Mouse (Mus musculus): Measurements from ENCODE around the gene Supt4a.

The Supt4a gene

DNA sequence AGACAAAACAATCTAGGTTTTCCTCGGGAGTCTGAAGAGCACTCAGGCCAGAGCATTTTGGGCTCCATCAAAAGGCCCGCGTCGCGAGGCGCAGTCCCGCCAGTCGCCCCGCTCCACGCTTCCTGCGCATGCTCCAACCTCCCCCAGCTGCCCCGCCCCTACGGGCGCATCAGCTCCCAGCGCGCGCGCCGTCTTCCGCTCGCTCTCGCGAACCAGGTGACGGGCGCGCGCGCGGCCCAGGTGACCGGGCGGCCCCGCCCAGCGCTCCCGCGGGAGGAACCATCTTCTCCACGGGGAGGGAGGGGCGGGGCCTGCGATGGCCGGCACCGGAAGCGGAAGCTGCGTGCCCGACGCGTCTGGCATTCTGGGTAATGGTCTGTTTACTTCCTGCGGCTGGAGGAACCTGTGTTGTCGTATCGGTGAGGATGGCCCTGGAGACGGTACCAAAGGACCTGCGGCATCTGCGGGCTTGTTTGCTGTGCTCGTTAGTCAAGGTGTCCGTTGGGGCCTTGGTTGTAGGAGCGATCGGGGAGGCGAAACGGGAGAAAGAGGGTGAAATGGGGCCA lies at the start of gene Supt4a:
Gene Supt4a, plus strand, starts transcription at position 378 of the 566 bp plus-strand sequence.
- DNase-seq, result peak; percentile 100

- no peak for DNase-seq
Observed at GRCm38 (mm10) chr11:87688478-87689203, 48.7 kb upstream of the Supt4a start.

- DNase-seq, result peak; percentile 39
Observed at GRCm38 (mm10) chr11:87689402-87689808, 47.9 kb upstream of the Supt4a start.

DNA sequence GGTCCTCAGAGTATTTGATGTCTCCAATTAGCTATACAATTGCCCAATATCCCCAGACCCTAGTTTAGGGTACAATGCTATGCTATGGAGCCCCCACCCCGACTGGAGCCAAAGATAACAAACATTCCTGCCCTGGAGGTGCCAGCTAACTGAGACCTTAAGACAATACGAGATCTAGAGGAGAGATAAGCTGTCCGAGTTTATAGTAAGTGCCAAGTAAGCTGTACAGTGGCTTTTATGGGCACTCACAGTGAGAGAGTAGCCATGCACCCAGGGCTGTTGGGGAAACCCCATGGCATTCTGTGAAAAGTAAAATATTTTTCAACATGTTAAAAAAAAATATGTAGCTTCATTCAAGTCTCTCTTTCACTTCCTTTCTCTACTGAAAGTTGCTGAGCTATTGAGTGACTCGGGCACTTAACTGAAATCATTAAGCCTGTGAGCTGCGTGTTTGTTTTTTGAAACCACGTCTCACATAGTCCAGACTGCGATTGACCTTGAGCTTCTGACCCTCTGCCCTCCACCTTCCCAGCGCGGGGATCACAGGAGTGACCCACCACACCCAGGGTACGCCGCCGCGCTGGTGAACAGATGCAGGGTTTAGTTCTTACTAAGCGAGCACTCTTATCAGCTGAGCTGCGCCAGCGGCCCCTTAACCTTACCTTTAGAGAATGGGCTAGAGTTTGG lies 47.2 kb upstream of the Supt4a start:
- DNase-seq, result no peak

DNA sequence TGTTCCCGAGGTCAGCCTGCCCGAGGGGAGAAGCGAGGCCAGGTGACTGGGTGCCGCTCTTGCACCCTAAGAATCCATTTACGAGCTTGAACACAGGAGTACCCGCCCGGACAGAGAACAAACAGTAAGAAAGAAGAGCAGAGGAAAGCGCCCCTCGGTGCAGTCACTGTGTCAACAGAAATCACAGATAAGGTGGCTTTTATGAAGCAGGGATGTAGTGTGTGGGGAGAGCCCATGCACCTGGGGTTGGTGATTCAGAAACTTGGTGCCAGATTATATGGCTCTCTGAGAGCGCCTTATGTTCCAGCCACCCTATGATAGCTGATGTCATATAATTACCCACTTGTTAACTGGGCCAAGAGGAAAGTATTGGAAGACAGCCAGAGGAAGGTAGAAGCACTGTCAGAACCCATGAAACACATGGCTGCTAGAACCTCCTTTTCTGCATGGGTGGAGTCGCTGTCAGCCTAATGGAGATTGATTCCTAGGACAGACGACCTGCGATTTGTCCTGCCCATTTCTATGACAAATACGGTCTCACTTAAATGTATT lies 40.1 kb upstream of the Supt4a start:
- no peak for DNase-seq

GRCm38 (mm10) chr11:87698126-87698525 lies 39.2 kb upstream of the Supt4a start:
- no peak for DNase-seq

DNA sequence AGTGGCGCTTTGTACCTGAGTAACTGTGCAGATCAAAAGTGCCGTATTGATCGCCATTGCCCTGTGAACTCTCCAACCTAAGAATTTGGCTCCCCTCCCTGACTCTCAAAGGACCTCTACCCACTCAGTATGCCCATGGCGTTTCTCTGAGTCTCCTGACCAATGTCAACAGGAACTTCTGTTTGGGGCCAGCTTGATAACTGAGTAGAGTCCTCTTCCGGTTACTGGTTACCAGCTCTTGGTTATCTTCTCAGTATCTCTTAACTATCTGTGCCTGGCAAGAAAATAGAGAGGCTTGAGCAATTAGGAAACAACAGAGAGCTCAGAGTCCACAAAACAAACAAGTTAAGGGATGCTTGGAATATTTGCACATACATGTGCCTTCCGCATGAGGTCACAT lies 36.2 kb upstream of the Supt4a start:
- DNase-seq, result no peak

DNA sequence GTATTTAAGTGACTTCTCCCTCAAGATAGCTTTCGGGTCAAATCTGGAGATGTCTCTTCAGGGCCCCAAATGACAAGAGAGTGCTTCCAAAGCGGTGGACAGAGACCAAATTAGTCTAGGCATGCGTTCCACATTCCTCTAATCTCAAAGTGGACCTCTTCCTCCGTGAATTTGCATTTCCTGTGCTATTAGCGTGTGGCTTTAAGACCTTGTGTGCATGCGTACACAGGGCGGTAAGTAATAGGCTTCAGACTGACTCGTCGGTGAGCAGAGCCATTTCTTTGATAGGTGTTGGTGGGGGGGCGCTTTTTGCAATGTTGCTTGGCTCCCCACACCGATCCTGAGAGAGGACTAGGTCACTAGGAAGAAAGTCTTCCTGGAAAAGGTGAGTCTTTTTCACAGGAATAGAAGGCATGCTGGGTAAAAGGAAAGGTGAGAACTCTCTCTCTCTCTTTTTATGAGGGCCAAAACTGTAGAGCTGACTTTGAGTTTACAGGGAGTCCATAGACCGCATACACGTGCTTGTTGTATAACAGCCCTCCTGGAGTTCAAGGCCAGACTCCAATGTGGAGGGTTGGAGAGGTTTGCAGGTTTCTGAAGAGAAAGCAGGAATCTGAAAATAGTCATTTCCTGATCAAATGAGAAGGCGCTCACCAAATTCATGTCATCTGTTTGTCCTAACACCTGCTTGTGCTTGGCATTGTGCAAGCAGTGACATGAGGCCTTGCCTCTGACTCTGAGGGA lies 35.3 kb upstream of the Supt4a start:
- no peak for DNase-seq

- DNase-seq, result no peak
Observed at GRCm38 (mm10) chr11:87703654-87704053, 33.7 kb upstream of the Supt4a start.

DNA sequence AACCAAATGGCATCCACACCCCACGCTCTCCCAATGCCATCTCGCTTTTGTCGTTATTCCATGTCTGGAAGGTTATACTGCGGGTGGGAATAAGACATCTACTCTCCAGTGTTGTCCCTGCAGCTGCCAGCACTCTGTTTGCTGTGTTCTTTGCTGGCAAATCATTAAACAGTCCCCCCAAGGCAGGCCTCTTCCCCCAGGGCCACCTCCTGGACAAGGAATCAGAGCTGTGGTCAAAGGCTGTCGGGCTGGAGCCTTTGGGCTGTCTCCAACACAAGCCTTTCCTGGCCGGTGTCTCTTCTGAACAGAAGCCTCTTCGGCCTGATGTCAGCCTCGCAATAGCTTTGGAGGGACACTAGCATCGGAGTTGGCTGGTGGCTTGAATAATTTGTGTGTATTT lies 33.1 kb upstream of the Supt4a start:
- no peak for DNase-seq

GRCm38 (mm10) chr11:87707570-87707969 lies 29.8 kb upstream of the Supt4a start:
- DNase-seq, result peak; percentile 37

DNA sequence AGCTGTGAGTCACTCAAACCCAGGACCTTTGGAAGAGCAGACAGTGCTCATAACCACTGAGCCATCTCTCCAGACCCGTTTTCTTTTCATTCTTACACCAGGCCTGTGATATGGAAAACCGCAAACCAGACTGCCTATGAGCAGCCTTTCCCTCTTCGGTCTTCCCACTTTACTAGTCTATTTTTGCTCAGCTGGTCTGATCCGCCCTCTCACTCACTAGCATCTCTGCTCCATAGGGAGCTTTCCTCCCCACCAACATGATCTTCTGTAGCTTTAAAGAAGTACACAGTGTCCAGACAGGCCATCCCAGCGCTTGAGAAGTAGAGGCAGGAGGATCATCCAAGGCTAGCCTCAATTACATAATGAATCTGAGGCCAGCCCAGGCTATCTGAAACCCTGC lies 28.4 kb upstream of the Supt4a start:
- DNase-seq, result no peak

DNA sequence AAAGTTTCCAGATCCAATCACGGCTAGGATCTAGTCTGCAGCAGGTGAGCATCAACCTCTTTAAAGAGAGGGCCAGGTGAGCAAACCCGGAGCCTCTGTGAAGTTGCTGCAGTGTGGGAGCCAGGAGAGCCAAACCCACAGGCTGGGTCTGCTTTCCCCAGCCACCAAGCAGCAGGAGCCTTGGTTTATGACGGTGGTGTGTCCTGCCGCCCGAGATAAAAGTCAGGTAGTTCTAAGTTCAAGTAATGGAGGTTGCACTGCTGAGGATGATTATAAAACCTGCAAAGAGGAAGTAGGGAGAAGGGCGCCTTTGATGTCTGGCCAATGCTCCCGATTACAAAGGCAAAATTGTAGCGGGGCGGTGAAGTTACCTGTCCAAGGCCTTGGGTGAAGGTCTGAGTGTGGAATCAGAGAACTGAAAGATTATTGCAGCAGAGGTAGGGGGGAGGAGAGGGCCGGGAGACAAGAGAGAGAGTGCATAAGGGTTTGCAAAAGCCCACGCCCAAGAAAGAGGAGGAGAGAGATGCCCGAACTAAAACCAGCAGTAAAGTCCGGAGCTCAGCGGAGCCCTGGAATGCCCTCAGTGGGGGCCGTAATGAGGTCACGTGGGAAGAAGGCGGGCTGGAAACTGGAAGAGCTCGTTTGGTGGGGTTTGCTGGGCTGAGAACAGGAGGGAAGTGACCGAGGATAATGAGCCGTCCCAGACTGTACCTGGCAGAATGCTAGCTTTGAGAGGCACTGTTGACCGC lies 27.7 kb upstream of the Supt4a start:
- peak; percentile 73 for DNase-seq

DNA sequence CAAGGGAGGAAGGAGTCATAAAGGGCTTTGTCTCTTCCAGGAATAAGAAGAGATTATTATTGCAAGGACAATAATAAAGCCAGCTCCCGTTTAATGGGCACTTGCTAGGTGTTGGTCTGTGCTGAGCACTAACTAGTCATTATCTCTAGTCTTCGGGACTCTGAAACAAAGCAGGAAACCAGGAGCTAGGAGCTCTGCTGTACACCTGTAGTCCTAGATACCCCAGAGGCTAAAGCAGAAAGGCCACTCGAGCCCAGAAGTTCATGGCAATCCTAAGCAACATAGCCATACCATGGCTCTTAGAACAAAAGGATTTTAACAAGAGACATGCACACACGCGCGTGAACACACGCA lies 27.1 kb upstream of the Supt4a start:
- no peak for DNase-seq

- no peak for DNase-seq
Observed at GRCm38 (mm10) chr11:87712188-87712587, 25.2 kb upstream of the Supt4a start.

DNA sequence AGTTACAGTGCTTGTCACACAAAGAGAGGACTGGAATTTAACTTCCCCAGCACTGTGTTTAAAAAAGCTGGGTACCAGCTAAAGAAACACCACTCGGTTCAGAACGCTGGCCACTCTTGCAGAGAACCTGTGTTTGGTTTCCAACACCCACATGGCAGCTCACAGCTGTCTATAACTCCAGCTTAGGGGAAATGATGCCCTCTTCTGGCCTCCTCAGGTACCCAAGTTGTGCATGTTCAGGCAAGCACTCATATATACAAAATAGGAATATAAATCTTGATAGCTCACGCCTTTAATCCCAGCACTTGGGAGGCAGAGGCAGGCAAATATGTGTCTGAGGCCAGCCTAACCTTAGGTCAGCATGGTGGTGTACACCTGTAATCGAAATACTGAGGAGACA lies 21.4 kb upstream of the Supt4a start:
- DNase-seq, result no peak

DNA sequence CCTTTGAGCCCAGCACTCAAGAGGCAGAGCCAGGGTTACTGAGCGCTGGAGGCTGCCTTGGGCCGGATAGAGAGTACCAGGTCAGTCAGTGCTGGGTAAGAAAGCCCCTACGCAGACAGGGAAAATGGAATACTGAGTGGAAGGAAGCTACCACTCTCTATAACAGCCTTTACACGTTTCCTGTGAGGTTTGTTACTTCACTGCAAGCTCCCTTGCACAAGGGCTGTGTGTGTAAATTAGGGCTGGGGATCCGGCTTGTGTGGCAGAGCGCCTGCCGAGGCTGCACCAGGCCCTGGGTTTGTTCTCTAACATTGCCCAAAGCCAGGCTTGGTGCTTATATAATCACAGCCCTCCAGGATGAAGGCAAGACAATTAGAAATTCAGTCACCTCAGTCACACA lies 17.8 kb upstream of the Supt4a start:
- no peak for DNase-seq

DNA sequence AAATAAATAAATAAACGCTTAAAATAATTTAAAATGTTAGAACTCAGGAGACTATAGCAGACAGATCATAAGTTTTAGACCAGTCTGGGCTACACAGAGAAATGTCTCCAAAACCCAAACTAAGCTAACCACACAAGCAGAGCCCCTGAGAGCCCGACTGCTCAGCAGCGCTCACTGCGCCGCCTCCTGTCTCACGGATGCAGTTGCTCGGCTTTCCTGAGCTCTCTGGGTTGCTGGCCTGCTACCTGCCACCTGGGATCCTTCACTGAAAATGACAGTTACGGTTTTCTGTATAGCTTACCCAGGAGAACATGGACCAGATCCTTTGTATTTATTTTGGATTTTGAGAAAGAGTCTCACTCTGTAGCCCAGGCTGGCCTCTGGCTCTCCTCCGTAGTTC lies 17.0 kb upstream of the Supt4a start:
- DNase-seq, result no peak

- DNase-seq, result no peak
Observed at GRCm38 (mm10) chr11:87720839-87721238, 16.5 kb upstream of the Supt4a start.

DNA sequence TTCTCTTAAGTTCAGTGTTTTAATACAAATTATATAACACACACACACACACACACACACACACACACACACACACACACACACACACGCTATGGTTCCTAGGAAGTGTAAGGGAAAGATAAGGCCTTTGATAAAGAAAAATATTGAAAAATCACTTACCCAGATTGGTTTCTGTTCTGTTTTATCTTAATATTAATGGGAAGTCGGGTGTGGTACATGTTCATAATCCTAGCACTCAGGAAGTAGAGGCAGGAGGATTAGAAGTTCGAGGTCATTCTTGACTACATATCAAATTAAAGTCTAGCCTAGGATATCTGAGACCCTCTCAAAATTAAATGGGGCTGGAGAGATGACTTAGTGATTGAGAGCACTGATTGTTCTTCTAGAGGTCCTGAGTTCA lies 15.2 kb upstream of the Supt4a start:
- no peak for DNase-seq

DNA sequence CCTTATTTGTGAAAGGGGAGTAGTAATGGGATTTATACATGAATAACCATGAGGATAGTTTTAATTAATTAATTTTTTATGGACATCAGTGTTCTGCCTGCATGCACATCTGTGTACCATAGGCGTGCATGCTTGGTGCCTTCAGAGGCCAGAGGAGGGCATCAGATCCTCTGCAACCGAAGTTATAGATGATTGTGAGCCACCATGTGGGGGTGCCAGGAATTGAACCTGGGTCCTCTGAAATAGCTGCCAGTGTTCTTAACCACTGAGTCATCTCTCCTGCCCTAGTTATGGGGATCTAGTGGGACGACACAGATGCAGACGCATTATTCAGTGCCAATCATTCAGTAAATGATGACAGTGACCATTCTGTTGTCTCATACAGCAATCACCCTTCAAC lies 14.5 kb upstream of the Supt4a start:
- DNase-seq, result no peak

DNA sequence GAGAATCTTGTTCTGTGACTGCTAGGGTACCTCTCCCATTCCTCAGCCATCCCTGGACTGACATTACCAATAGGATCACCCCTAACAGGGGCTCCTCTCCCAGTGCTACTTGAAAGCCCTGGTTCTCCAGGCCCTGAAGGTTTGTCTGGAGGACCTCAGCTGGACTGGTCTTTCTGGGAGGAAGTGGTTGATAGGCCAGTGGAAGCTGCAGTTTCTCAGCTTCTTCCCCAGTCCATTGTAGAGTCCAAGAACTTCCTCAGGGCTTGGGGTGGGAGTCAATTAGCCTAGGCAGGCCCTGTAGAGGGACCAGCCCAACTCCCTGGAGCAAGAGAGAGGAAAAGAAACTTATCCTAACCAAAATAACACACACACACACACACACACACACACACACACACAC lies 11.8 kb upstream of the Supt4a start:
- no peak for DNase-seq
